Mouse (Mus musculus) inflammation-experienced regulatory T-cells, adult 6 months (primary cell): ENCODE results near the gene Trim25. TPM values are rescaled to one million over a fixed set of nuclear protein-coding genes. Genes with fewer than 3 reads are reported as not detected.

Experiments
- ATAC-seq: one replicate; pipeline ENCODE4 v1.8.0; 2017
- polyA plus RNA-seq, 3 experiments: library from polyadenylated mRNA; unstranded; fragments of 100-300 nt; shearing (Covaris generic); gene quantifications; one replicate each; pipeline ENCODE4 v1.2.1; 2017

The Trim25 gene
- polyA plus RNA-seq, 3 experiments from 2014 or later = 9.6 to 11.3 (median 10.1) TPM

DNA sequence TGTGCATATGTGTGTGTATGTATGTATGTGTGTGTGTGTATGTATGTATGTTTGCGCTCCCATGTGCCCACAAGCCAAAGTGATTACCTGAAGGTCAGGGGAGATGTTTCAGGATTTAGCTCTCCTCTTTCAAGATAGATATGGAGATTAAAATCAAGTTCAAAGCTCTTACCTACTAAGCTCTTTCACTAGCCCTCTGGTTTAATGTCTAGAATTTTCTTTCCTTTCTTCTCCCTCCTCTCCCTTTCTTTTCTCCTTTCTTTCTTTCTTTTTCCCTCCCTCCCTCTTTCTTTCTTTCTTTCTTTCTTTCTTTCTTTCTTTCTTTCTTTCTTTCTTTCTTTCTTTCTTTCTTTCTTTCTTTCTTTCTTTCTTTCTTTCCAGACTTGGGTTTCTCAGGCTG is 67.6 kb downstream of the Trim25 start, which contains the start of gene Dgke:
Dgke (minus strand) TSS at position 101 of the 400 bp plus-strand sequence.
- ATAC-seq = no peak

DNA sequence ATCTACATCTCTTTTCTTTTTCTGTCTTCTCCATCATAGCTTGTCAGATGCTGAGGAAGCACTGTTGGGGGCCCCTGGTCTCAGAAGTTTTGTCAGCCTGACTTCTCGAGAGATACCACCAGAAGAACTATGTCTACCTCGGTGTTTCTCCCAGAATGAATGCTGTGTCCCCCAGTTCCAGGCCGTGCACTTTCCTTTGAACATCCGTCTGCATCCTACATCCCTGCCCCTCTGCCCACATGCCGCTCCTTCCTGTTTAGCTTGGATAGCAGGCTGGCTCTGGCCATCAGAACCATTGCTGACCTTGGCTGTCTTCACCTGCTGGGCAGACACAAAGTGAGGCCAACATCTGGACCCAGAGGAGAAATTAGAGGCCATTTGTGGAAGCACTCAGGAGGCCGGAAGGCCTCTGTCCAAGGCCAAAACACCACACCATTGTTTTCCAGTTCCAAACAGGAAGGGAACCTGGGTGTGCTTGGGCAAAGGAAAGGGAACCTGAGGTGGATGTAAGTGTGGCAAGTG is 68.2 kb downstream of the Trim25 start:
- ATAC-seq = no peak

DNA sequence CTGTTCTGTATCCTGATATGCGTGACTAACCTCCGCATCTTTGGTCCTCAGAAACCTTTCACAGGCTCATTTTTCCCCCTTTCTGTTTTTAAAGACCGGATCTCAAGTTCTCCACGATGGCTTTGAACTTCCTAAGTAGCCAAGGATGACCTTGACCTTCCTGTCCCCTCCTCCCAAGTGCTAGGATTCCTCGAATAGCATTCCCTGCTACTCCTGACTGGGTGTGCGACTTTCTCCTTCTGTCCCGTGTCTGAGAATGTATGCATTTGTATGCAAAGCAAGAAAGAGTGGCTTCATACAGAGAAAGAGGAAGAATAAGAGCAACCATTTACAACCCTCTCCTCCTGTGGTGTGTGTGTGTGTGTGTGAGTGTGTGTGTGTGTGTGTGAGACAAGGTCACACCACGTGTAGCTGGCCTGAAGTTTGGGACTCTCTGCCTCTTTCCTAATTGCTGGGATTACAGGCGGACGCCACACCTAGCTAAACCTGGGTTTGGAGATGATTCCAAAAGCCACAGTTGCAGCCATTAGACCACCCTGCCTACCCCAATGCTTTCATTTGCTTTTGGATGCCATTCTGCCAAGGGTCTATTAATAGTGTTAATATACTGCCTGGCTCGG is 68.8 kb downstream of the Trim25 start:
- no peak for ATAC-seq

DNA sequence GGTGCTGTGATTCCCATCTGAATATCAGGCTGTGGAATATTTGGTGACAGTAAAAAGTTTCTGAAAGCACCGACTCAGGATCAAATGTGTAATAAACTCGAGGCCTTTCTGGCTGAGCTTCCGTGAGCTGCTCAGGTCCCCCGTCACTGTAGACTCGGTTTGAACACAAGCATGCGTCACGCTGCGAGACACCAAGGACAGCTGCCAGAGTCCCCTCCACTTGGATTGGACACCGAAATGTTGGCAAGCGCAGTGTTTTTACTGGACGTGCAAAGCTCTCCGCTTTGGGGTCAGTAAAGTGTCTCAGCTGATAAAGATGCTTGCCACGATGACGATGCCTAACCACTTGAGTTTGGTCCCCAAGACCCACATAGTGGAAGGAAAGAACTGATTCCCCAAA is 69.5 kb downstream of the Trim25 start:
- ATAC-seq = no peak

DNA sequence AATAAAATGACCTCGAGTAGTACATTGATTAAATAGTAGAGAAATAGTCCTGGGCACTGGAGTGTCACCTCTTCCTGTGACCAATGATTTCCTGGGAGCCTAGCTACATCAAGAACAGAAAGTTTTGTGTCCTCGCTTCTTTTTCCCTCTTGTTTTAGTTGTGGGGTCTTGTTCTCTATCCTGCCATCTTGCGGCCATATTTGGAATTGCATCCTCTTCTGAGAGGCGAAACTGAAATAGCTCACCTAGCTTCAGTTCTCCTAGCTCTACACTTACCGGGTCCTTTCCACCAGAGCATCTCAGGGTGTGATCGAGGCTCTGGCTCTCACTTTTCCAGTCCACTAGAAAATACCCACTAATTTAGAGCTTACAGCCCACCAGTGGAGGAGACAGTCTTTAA is 70.1 kb downstream of the Trim25 start:
- no peak for ATAC-seq

Other genes with a start within 250 kb of the Trim25 start
- 1 to 10 TPM; 1.8 to 2.0 (median 2.0) TPM for gene Akap1, start 134.8 kb upstream of the Trim25 start, polyA plus RNA-seq
- 10 to 100 TPM; 22.4 to 42.1 (median 22.8) TPM for gene Scpep1, start 43.9 kb upstream of the Trim25 start, polyA plus RNA-seq
- 1 to 10 TPM in 1 of 3 experiments, not detected in 2; 1.8 TPM for gene Elobl, start 32.4 kb upstream of the Trim25 start, polyA plus RNA-seq
- gene Coil, start 29.1 kb upstream of the Trim25 start, polyA plus RNA-seq = 1 to 10 TPM; 5.3 to 8.3 (median 7.7) TPM
- 1 to 10 TPM; 3.8 to 7.0 (median 3.9) TPM for gene Dgke, start 67.5 kb downstream of the Trim25 start, polyA plus RNA-seq
- gene Gm525, start 74.5 kb downstream of the Trim25 start, polyA plus RNA-seq = not detected